Mouse (Mus musculus) kidney, embryonic 14.5 days (tissue): ENCODE data around the gene Vegfb. TPM values are rescaled to one million over a fixed set of nuclear protein-coding genes. Genes with fewer than 3 reads are reported as not detected.

ENCODE experiments used
- ATAC-seq: fragments of 200-750 bp; cut with Nextera tagmentation; 2 replicates; pipeline ENCODE4 v1.8.0; 2017; ENCODE audit warnings: moderate number of reproducible peaks, mild to moderate bottlenecking, moderate TSS enrichment, moderate library complexity; ENCODE audit not compliant: low FRiP score, low TSS enrichment
- H3K27ac ChIP-seq: fragments of 300-500 bp; sonication (generic); 2 replicates; pipeline ENCODE4 v1.5.1; 2014; ENCODE audit warnings: low read depth, mild to moderate bottlenecking, low read length, moderate library complexity, mixed read lengths
- H3K27me3 ChIP-seq: fragments of 300-500 bp; sonication (generic); 2 replicates; pipeline ENCODE4 v1.6.1; 2014; ENCODE audit warnings: mild to moderate bottlenecking, low read length; ENCODE audit not compliant: control insufficient read depth, insufficient read depth
- H3K36me3 ChIP-seq: fragments of 300-500 bp; sonication (generic); 2 replicates; pipeline ENCODE4 v1.6.1; 2014; ENCODE audit warnings: low read length, mixed read lengths; ENCODE audit not compliant: control insufficient read depth, insufficient read depth
- H3K4me1 ChIP-seq: fragments of 300-500 bp; sonication (generic); 2 replicates; pipeline ENCODE4 v1.6.1; 2014; ENCODE audit warnings: low read length, mixed read lengths; ENCODE audit not compliant: control insufficient read depth, insufficient read depth
- H3K4me2 ChIP-seq: fragments of 300-500 bp; sonication (generic); replicated peaks from 2 replicates; pipeline ENCODE4 v1.6.1; 2014; ENCODE audit warnings: low read depth, mild to moderate bottlenecking, low read length
- H3K4me3 ChIP-seq: fragments of 300-500 bp; sonication (generic); 2 replicates; pipeline ENCODE4 v1.5.1; 2014; ENCODE audit warnings: mild to moderate bottlenecking, low read length
- H3K9ac ChIP-seq: fragments of 300-500 bp; sonication (generic); 2 replicates; pipeline ENCODE4 v1.6.1; 2014; ENCODE audit warnings: low read depth, mild to moderate bottlenecking, low read length, moderate library complexity
- H3K9me3 ChIP-seq: fragments of 300-500 bp; sonication (generic); 2 replicates; pipeline ENCODE4 v1.6.1; 2016; ENCODE audit warnings: low read length; ENCODE audit not compliant: control insufficient read depth
- WGBS: fragments of 180-500 bp; shearing (Covaris S2); extraction: QIAGEN DNeasy Blood & Tissue Kit; methylation state at CpG from one replicate; pipeline ENCODE4 v1.1.7; 2014; 5-methylcytosine and 5-hydroxymethylcytosine counted together
- polyA plus RNA-seq: library from polyadenylated mRNA; unstranded; fragments of >200 nt; fragmentation: Nextera tagmentation; extraction: Ambion mirVana; gene quantifications from 2 replicates; pipeline ENCODE4 v1.2.1, GENCODE M21; 2014

Gene Vegfb
- polyA plus RNA-seq, 1 experiment from 2014 or later, result 38.2 TPM

- Histone ChIP-seq H3K27me3 (no peaks in the 10 kb centered on the region), H3K36me3 (peaks cover 26% of the 10 kb centered on the region), H3K4me2 (peak overlapping the region; percentile 93), H3K4me3 (peak overlapping the region; percentile 65), H3K9me3 (no peaks in the 10 kb centered on the region), H3K4me1 (peaks cover 15% of the 10 kb centered on the region), H3K27ac (peak overlapping the region; percentile 98), H3K9ac (peak overlapping the region; percentile 73)
- peak; percentile 48 for ATAC-seq
- 1% methylated on average over 28 of the region's 28 CpGs for WGBS
These were observed 36.8 kb downstream of the Vegfb start for GRCm38 (mm10) chr19:6950613-6951153.

- WGBS, result 55% methylated on average over 5 of the region's 5 CpGs
- ATAC-seq, result no peak
- peak overlapping the region; percentile 93 for H3K4me2 ChIP-seq
- H3K9ac ChIP-seq, result peak overlapping the region; percentile 73; the same call in 1 of the 2 replicates
- H3K4me3 ChIP-seq, result peak overlapping the region; percentile 65
- H3K27me3 ChIP-seq, result no peaks in the 10 kb centered on the region
- H3K9me3 ChIP-seq, result no peaks in the 10 kb centered on the region
- peaks cover 19% of the 10 kb centered on the region for H3K36me3 ChIP-seq
- H3K27ac ChIP-seq, result peak overlapping the region; percentile 98; the same call in 1 of the 2 replicates
- H3K4me1 ChIP-seq, result peaks cover 15% of the 10 kb centered on the region
These were observed 37.5 kb downstream of the Vegfb start for GRCm38 (mm10) chr19:6949951-6950350.

- 0 out of 2 replicates have a peak overlapping the region, but pooled peaks have one; percentile 73 for H3K9ac ChIP-seq
- WGBS, result 83% methylated on average over 5 of the region's 5 CpGs
- H3K9me3 ChIP-seq, result no peaks in the 10 kb centered on the region
- H3K36me3 ChIP-seq, result peaks cover 15% of the 10 kb centered on the region
- ATAC-seq, result no peak
- H3K4me2 ChIP-seq, result no peak overlapping the region; the same call in 1 of the 2 replicates
- H3K4me1 ChIP-seq, result peaks cover 15% of the 10 kb centered on the region
- no peaks in the 10 kb centered on the region for H3K27me3 ChIP-seq
- H3K27ac ChIP-seq, result no peak overlapping the region
- H3K4me3 ChIP-seq, result no peak overlapping the region
These were observed 37.9 kb downstream of the Vegfb start for GRCm38 (mm10) chr19:6949532-6949931.

- Histone ChIP-seq H3K4me3 (no peak overlapping the region), H3K27ac (no peak overlapping the region), H3K4me2 (no peak overlapping the region), H3K9me3 (no peaks in the 10 kb centered on the region), H3K27me3 (no peaks in the 10 kb centered on the region), H3K36me3 (peaks cover 8% of the 10 kb centered on the region; the same call in 1 of the 2 replicates), H3K9ac (no peak overlapping the region), H3K4me1 (peaks cover 14% of the 10 kb centered on the region)
- WGBS, result 83% methylated on average over 4 of the region's 4 CpGs
- no peak for ATAC-seq
These were observed 39.3 kb downstream of the Vegfb start for GRCm38 (mm10) chr19:6948186-6948585.

GRCm38 (mm10) chr19:6947742-6948141, 39.7 kb downstream of the Vegfb start:
- no peak for ATAC-seq
- no peaks in the 10 kb centered on the region for H3K27me3 ChIP-seq
- H3K9me3 ChIP-seq, result no peaks in the 10 kb centered on the region
- no peak overlapping the region for H3K4me3 ChIP-seq
- 49% methylated on average over 4 of the region's 4 CpGs for WGBS
- peaks cover 9% of the 10 kb centered on the region for H3K4me1 ChIP-seq
- H3K9ac ChIP-seq, result no peak overlapping the region
- no peak overlapping the region for H3K4me2 ChIP-seq
- H3K36me3 ChIP-seq, result 0 out of 2 replicates have a peak, but pooled peaks cover 4% of the 10 kb centered on the region
- H3K27ac ChIP-seq, result no peak overlapping the region

- H3K4me2 ChIP-seq, result no peak overlapping the region
- H3K4me3 ChIP-seq, result no peak overlapping the region
- H3K27me3 ChIP-seq, result no peaks in the 10 kb centered on the region
- no peaks in the 10 kb centered on the region for H3K9me3 ChIP-seq
- H3K4me1 ChIP-seq, result peaks cover 9% of the 10 kb centered on the region
- H3K9ac ChIP-seq, result no peak overlapping the region
- WGBS, result 91% methylated on average over 6 of the region's 6 CpGs
- 0 out of 2 replicates have a peak, but pooled peaks cover 4% of the 10 kb centered on the region for H3K36me3 ChIP-seq
- no peak for ATAC-seq
- no peak overlapping the region for H3K27ac ChIP-seq
These were observed 43.7 kb downstream of the Vegfb start for GRCm38 (mm10) chr19:6943709-6944108.

GRCm38 (mm10) chr19:6942764-6943163, 44.7 kb downstream of the Vegfb start:
- Histone ChIP-seq H3K9me3 (no peaks in the 10 kb centered on the region), H3K4me3 (peak overlapping the region; percentile 88), H3K27me3 (no peaks in the 10 kb centered on the region), H3K36me3 (0 out of 2 replicates have a peak, but pooled peaks cover 4% of the 10 kb centered on the region), H3K4me2 (peak overlapping the region; percentile 98), H3K4me1 (peaks cover 9% of the 10 kb centered on the region), H3K27ac (peak overlapping the region; percentile 98; the same call in 1 of the 2 replicates), H3K9ac (peak overlapping the region; percentile 86)
- 32% methylated on average over 5 of the region's 5 CpGs for WGBS
- peak; percentile 14 for ATAC-seq

GRCm38 (mm10) chr19:6942249-6942691, 45.2 kb downstream of the Vegfb start, which contains the start of gene Gpr137:
Gene Gpr137, minus strand, starts transcription at chr19:6942480.
- under 1% methylated on average over 27 of the region's 27 CpGs for WGBS
- peak within 1 kb of the TSS; percentile 98 for H3K4me2 ChIP-seq
- peak; percentile 91 for ATAC-seq
- H3K36me3 ChIP-seq, result 0 out of 2 replicates have a peak, but pooled peaks cover 4% of the 10 kb centered on the region
- H3K4me3 ChIP-seq, result peak within 1 kb of the TSS; percentile 88
- H3K9ac ChIP-seq, result peak within 1 kb of the TSS; percentile 86
- H3K4me1 ChIP-seq, result peaks cover 9% of the 10 kb centered on the region
- peak within 1 kb of the TSS; percentile 98 for H3K27ac ChIP-seq
- H3K9me3 ChIP-seq, result no peaks in the 10 kb centered on the region
- H3K27me3 ChIP-seq, result no peaks in the 10 kb centered on the region
